Mouse (Mus musculus) heart, postnatal 25 days (tissue): Measurements from ENCODE around the gene Catsper3. TPM values are rescaled to one million over a fixed set of nuclear protein-coding genes. Genes with fewer than 3 reads are reported as not detected.

Experiments used
- DNase-seq: peaks from one replicate; pipeline ENCODE4 v3.0.0; 2022; ENCODE audit warnings: low spot score
- intact Hi-C: fragments of 180-260 bp; cut with DNase I; formaldehyde crosslinking; loops from one replicate; pipeline ENCODE4 v1.15.1; 2025
- total RNA-seq, 2 experiments: library from RNA; stranded (reverse); gene quantifications; 2 replicates each; pipeline ENCODE4 v1.2.3; 2021

Gene Catsper3
- total RNA-seq, 2 experiments from 2014 or later = not detected

DNA sequence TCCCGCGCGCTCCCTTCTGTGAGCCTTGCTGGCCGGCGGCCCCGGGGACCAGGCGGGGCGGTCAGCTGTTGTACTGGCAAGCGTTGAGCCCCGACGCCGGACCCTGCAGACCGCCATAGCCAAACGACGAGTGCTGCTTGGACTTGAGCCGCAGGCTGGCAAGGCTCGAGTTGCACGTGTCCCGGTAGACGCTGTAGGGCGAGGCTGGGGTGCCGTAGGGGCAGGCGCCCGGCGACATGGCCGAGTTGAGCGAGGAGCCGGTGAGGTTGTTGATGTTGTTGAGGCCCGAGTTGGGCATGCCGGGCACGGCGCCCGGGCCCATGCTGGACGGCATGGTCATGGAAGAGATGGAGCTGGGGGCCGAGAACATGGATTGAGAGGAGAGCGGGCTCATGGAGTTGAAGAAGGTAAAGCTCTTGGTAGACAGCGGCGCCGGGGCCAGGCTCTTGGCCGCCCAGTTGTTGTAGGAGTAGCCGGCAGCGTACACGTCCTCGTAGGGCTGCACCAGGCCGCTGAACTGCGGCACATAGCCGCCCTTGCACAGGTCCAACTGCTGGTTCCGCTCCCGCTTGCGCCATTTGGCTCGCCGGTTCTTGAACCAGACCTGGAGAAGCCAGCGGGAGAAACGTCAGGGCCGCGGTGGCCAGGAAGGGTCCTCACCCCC is 41.8 kb downstream of the Catsper3 start:
- intact Hi-C loops = no loop called here
- no peak for DNase-seq

DNA sequence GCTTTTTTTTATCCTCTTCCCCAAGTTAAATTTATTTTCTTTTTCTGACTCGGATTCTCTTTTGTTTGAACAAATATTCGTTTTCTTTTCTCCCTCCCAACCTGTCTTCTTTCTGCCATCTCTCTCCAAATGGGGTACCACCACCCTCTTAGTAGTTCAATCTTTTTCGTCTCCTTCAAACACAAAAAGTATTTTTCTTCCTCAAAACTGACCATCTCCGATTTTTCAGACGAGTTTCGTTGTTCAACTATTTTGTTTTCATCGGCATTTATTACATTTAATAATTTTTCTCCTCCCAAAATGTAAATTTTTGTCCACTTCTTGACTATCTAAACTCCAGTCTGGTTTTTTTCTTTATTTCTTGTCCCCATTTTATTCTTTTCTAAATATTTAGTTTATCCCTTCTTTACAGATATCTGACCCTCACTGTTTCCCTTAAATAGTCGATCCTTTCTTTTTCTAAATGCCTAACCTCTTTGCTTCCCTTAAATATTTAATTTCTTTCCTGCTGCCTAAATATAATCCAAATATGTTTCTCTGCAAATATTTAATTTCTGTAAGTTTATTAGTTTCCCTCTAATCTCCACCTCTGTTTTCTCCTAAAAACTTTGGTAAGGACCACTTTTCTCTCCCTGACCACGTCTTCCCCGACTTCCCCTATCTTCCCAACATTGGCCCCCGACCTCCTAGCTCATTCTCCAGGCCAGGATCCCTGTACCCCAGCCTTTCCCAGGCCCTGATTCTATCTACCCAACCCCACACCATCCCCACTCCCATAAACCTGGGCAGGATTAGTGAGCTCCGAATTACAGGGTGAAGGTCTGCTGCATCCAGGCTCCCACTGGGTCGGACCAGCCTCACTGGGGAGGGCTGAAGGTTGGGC is 42.7 kb downstream of the Catsper3 start:
- intact Hi-C loops = no loop called here
- DNase-seq = no peak

DNA sequence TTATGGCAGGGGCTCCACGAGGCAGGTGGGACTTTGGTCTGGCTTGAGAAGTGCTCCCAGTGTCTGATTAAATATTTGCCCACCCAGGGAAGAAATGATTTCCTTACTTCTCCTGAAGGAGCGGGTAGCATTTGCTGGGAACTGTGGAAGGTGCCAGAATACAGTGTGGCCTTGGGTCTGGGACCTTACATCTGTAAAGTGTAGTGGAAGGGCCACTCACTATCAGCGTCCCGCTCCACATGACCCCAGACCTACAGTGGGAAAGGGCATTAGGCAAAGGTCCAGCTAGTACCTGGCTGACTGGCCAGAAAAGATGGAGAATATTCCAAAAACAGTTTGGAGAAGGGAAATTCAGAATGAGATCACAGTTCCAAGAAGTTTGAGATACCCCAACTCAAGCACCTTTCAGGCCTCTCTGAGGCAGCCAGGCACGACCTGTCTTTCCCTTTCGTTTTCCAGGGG is 43.3 kb downstream of the Catsper3 start:
- intact Hi-C loops = no loop called here
- no peak for DNase-seq

DNA sequence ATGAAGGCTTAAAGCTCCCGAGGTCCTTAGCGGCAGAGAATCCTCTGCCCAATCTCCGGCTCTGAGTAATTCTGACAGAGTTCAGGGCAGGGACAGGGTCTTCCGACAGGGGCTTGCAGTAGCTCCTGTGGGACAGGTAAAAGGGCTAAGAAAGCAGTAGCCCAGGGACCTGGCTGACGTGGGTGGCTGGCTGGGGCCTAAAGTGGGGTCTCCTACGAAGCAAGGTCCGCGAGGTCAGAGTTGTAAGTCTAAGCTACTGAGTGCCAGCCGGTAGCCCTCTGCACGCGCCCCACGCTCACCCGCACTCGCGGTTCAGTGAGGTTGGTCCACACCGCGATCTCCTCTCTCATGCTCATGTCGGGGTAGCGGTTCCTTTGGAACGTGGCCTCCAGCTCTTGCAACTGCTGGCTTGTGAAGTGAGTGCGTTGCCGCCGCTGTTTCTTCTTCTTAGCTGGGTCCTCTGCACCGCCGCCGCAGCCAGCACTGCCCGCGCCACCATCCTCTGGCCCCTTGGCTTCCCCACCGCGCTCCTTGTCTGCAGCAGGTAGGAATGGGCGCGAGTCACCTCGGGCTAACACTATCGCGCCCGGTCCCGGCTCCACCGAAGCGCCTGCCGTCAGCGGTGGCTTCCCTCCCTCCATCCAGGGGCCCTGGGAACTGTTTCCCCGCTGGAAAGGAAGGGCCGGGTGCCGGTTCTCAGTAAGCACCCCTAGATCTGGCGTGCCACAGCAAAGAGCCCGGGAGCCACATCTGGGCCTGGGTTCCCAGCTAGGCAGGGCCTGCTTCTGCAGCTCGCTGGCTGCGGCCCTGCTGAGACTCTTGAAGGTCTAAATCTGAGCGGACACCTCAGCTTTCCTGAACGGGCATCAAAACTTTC is 44.0 kb downstream of the Catsper3 start:
- DNase-seq = no peak

DNA sequence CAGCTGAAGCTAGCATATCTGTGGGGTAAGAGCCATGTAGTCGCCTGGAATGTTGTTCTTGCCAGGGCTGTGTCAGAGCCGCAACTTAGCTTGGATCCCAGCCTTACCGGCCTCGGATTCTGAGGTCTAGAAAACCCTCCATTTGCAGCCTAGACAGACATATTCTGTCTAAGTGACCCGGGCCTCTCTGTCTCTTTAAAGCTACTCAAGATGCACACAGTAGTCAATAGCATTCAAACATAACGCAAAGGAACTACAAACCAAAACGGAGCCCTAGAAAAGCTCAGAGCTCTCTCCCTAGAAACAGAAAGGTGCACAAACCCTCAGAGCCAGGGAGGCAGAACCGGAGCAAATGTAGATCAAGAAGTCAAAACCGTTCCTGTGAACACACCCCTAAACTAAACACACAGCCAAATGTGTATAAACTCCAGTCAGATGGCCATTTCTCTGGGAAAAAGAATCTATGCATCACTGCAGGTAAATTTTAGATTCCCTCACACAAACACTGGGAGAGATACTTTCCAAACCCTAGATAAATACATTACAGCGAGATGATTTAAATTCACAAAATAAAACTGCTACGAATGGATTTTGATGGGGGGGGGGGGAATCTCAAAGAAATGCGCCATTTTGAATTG is 44.8 kb downstream of the Catsper3 start:
- DNase-seq = no peak
- intact Hi-C loops = no loop called here

More for the DNA sequence above, 44.0 kb downstream of the Catsper3 start:
- intact Hi-C loops = no loop called here

DNA sequence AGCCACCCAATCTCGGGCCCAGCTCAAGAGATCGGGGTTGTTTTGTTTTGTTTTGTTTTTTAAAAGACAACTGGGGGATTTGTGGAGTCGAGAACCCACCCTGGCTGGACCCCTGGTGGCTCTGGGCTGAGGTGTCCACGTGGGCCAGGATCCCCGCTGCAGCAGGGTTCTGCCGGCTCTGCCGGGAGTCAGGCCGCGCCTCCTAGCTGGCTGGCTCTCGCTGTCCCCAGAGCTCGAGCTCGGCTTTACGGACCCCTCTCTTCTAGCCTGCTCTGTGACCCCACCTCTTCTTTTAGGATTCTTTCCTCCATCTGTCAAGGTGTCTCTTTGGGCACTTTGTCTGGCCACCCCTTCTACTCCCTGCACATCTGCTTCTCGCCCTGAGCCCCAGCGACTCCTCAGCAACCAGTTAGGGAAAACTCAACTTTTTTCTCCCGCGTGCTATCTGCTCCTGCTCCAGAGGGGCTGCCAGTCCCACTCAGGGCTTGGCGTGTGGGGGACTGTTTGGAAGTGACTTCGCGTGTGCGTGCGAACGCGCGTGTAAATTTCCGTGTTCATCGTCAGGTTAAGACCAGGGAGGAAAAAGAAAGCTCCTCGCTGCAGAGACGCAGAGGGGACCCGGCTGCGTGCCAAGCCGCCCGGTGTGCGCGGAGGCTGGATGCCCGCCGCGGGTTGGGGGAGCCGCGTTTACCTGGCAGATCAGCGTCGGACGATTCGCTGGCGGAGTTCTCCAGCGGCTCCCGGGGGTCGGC is 45.9 kb downstream of the Catsper3 start:
- intact Hi-C loops = loop anchor here (5.0 kb wide), 1 partner anchor 132 kb away; no protein-coding TSS in a partner anchor
- DNase-seq = no peak

DNA sequence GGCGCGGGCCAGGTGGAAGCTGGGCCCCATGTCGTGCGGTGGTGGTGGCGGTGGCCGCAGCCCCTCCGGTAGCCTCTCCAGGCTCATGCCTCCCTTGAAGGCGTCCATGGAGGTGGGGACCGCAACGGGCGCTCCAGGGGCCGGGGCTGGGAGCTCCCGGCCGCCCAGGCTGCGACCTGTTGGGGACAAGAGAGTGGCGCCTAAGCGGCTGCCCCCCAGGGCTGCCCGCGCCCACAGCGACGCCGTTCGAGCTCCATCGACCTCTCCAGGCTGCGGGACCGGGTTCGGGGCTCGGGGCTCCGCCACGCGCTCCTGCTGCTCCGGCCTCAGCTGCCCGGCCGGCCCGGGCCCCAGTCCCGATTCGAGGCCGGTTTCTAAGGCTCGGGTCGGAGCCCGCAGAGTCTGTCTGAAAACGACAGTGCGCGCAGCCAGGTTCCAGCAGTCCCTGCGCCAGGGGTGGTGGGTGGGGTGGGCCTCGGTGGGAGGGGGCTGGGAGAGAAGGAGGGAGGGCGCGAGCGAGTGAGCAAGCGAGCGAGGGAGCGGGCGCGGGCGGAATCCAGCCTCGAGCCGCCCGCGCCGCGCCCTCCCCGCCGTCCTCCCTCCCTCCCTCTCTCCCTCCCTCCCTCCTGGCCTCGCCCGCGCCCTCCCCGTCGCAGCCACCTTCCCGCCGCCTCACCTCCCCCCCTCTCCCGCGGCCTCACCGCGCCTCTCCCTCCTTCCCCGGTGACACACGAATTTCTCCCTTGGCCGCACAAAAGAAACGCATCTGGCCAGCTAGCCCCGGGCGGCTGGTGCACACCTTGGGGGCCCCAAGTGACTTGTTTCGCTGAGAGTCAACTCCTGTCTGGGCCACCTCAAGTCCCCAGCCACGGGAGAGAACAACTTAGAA is 46.7 kb downstream of the Catsper3 start:
- intact Hi-C loops = loop anchor here (5.0 kb wide), 1 partner anchor 131 kb away; no protein-coding TSS in a partner anchor
- DNase-seq = no peak

DNA sequence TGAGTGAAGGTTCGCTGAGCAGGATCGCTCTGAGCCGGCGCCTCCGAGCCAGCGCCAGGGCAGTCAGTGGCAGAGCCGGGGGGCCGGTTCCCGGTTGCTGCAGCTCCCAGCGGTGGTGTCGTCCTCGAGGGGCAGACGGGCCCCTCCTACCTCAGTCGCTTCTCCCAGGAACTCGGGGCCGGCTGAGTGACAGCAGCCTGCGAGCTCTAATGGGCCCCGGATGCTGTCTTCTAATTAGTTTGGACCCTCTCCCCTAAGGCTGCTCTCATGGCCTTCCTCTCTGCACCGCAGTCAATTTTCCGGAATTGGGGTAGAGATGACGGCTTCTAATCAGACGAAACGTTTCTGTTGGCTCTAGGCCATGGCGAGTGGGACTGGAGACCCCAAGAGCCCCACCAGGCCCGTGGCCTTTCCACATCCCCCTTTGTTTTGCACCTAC is 47.4 kb downstream of the Catsper3 start:
- intact Hi-C loops = loop anchor here (5.0 kb wide), 1 partner anchor 131 kb away; no protein-coding TSS in a partner anchor
- no peak for DNase-seq

DNA sequence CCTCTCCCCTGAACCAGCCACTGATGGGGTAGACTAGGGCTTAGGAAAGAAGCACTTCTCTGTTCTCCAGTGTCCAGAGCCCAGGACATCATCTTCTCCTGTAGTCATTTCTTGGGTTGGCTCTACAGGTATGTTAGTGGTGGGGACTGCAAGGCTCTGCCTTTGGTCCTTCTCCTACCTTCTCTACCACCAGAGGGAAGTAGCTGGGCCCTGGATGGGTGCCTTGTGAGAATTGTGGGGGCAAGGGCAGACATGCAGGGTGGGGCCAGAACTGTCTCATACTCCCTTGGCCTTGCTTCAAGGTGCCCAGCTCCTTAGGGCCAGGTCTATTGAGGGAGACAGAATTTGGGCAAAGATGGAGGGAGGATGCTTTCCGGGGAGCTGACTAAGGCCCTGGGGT is 48.2 kb downstream of the Catsper3 start:
- no peak for DNase-seq

DNA sequence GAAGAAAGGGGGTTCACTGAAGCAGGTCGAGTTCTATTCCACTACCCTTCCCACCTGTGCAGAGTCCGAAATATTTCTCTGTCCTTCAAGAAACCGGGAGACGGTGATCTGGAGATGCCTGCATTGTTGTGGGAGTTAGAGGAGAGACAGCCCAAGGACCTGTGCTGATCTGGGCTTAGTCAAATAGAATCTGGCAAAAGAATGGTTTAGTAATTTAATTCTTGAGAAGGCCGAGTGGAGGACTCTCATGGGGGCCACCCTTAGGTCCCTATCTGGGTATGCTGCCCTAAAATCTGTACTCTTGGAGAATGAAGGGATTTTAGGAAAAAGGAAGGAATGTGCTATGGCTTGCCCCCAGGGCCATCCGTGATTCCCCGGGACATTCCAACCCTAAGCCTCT is 49.6 kb downstream of the Catsper3 start:
- intact Hi-C loops = loop anchor here (5.0 kb wide), 1 partner anchor 128 kb away; no protein-coding TSS in a partner anchor
- DNase-seq = no peak

More for the DNA sequence above, 48.2 kb downstream of the Catsper3 start:
- intact Hi-C loops = loop anchor here (5.0 kb wide), 1 partner anchor 130 kb away; no protein-coding TSS in a partner anchor

DNA sequence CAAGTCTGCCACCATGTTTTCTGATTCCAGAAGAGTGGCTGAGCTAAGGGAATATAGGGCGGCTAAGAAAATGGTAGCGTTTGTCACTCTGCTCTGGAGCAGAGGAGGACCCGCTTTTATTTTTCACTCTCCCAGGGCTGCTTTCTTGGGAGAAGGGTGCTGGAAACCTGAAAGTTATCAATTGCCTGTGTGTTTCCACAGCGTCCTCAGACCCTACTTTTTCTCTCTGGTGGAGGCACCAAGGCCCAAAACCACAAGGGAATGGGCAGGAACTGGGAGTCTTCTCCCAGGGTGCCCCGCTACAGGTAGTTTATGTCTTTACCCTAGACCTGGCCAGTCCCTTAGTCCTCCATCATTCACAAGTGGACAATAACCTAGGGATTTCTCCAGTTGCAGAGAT is 50.3 kb downstream of the Catsper3 start:
- DNase-seq = no peak
- intact Hi-C loops = loop anchor here (5.0 kb wide), 1 partner anchor 128 kb away; no protein-coding TSS in a partner anchor

DNA sequence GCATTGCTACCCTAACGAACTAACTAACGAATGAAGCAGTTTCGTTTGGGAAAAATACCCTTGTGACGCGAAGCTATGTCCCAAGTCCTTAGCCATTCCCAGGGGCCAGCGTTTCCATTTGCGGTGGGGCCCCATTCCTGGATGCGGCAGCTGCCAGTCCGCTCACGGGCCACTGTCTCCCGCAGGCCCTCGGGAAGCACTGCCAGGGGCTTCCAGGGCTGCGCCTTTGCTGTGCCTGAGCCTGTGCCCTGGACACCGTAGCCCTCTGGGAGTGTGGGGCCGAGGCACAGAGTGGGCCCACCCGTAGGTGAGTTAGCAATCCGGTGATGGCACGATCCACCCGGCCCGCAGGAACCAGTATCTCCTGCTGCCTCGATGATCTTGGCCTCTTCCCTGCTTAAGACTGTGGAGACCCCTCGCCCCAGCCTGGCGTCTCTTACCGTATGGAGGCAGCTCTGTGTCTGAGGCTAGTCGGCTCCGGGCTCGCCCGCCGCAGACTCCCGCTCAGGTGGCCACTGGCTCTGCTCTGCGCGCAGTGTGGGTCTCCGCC is 51.3 kb downstream of the Catsper3 start:
- intact Hi-C loops = no loop called here
- DNase-seq = no peak

DNA sequence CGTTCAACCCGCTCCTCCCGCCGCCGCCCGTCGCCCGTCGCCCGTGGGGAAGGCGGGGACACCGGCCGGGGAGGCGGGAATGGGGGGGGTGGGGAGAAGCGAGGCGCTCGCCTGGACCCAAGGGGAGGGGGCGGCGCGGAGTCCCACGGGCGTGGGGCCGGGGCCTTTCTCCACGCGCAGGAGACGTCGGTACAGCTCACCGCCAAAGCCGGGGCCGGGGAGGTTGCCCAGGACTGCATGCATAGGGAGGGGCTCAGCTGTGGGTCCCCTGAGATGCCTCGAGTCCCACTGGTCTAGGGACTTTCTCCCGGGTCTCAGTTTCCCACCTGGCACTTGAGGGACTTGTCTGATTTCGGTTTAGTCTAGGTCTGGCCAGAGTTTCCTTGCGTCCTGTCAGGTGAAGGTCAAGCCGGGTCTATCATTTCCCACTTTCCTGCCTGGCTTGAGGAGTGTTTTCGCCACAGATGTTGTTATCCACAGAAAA is 51.8 kb downstream of the Catsper3 start, which contains the start of gene Pitx1:
TSS of gene Pitx1 (minus strand) at position 51 of the 484 bp plus-strand sequence.
- DNase-seq = no peak
- intact Hi-C loops = no loop called here

DNA sequence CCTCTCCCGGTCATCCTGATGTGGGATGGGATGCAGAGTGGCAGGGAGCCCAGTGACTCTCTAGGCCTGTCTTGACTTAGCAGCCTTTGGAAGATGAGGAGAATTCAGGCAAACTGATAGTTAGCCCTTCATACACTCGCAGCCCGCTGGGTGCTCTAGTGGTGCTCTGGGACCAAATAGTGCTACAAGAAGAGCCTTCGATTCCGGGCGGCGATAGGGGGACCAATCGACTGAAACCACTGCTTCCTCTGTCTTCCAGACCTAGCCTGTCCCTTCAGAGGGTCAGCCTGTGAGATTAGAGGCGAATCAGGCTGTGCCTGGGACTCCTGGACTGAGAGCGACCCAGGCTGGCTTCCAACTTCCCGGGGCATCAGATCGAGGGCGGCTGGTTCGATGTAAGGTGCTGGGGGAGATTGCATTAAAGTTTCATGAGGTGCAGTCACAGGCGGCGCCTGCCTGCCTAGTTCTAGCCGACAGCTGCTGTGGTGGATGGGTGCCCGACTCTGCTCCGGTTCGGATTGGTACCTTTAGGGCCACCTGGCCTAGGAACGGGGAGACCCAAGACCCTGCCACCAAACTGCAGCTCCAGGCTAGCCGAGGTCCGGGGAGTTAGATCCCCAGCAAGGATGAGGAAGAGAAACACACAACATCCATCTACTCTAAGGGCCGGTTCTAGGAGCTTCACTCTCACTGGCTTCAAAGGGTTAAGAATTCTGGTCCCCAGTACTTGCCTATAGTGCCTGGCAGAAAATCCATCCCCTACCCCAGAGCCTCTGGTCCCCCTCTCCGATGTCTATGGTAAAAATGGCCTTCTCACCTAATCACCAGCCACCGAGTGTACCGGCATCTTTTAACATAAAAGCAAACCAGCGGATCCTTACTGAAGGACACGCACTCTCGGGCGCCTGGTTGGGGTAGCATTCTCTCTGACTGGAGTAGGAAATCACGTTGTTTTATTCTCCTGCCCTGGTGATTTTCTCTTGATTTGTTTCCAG is 52.7 kb downstream of the Catsper3 start:
- DNase-seq = no peak
- intact Hi-C loops = no loop called here

DNA sequence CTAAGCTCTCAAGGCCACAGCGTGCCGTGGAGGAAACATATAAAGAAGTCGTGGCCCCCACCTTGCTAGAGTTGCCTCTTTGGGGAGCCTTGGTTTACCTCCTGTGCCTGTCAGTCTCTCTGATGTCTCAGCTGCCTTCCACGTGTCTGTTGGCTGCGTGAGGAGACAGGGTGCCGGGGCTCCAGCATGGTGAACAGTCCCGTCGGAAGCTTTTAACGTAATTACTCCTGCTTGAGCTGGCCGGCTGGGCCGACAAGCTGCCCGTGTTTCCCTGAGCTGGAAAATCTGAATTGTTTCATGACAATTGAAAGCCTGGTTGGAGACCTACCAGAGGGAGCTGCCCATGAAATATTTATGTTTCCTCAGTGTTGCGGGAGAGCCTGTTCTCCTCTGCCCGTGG is 55.9 kb downstream of the Catsper3 start:
- intact Hi-C loops = no loop called here

DNA sequence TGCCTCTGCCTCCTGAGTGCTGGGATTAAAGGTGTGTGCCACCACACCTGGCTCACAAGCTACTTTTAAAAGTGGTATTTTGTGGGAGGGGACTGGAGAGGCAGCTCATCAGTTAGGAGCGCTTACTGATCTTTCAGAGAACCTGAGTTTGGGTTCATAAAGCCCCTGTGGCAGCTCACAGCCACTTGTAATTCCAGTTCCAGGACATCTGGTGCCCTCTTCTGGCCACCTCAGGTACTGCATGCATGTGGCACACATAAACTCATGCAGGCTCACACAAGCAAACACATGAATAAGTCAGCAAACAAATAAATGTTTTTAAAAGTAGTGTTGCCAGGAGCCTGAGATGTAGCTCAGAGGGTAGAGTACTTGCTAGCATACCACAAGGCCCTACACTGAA is 59.3 kb downstream of the Catsper3 start:
- intact Hi-C loops = no loop called here
- no peak for DNase-seq

More for the DNA sequence above, 55.9 kb downstream of the Catsper3 start:
- no peak for DNase-seq
